Mouse (Mus musculus): Measurements from ENCODE around the gene Rgs13. TPM values are rescaled to one million over a fixed set of nuclear protein-coding genes. Genes with fewer than 3 reads are reported as not detected.

The Rgs13 gene
- polyA plus RNA-seq, 1 experiment from 2014 or later = 0.85 TPM

DNA sequence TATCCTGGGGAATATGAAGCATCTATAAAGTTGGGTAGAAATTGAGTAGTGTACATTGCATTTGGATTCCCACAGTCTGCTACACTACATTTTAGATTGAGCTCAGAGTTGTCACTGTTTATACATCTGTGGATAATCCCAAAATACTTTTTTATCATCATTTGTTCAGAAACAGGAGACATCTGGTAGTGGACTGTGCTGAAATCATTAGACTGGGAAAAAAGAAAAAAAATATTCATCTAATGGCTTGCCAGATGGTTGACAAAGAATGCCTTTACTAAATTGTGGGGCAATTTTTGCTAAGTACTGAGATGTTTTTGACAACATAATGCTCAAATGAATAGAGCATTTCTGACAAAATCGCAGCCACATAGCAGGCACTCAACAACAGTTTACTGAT lies 86.8 kb downstream of the Rgs13 start:
- no peak overlapping the region for H3K4me3 ChIP-seq (ENCODE audit: low read depth, low read length)
- no peaks in the 10 kb centered on the region for H3K27me3 ChIP-seq (ENCODE audit: control insufficient read depth, insufficient read depth, low read length)
- WGBS = 86% methylated on average over 1 of the region's 1 CpGs
- no peak for DNase-seq (ENCODE audit: low spot score)
- no peak overlapping the region for H3K4me2 ChIP-seq (ENCODE audit: low read depth)
- no peak overlapping the region for H3K27ac ChIP-seq (ENCODE audit: low read depth, low read length)
- no peaks in the 10 kb centered on the region for H3K36me3 ChIP-seq (ENCODE audit: control insufficient read depth, insufficient read depth, low read length)
- ATAC-seq (ENCODE audit: insufficient read depth, low FRiP score, low TSS enrichment) = no peak
- H3K4me1 ChIP-seq (ENCODE audit: control insufficient read depth, insufficient read depth, low read length) = no peaks in the 10 kb centered on the region
- no peaks in the 10 kb centered on the region for H3K9me3 ChIP-seq (ENCODE audit: control insufficient read depth, low read length)
- no peak overlapping the region for H3K9ac ChIP-seq (ENCODE audit: low read length)

Other genes starting within 250 kb of the Rgs13 start
- 53.3 and 57.7 TPM in 2 replicates for gene Rgs2, start 173.2 kb downstream of the Rgs13 start, polyA plus RNA-seq (2014; fragmentation: Nextera tagmentation; extraction: Ambion mirVana)
- gene Rgs1, start 71.9 kb upstream of the Rgs13 start, polyA plus RNA-seq (2014; fragmentation: Nextera tagmentation; extraction: Ambion mirVana) = not detected in 2 replicates

Measured in neural tube, embryonic 11.5 days (tissue).